Mouse (Mus musculus) right cerebral cortex, postnatal 10 days (tissue): ENCODE measurements around the gene Pik3r6.

ENCODE experiments used
- DNase-seq, 2 experiments: peaks; one replicate each; pipeline ENCODE4 v3.0.0; 2021; ENCODE audit warnings: low spot score in 2 of 2

Gene Pik3r6

DNA sequence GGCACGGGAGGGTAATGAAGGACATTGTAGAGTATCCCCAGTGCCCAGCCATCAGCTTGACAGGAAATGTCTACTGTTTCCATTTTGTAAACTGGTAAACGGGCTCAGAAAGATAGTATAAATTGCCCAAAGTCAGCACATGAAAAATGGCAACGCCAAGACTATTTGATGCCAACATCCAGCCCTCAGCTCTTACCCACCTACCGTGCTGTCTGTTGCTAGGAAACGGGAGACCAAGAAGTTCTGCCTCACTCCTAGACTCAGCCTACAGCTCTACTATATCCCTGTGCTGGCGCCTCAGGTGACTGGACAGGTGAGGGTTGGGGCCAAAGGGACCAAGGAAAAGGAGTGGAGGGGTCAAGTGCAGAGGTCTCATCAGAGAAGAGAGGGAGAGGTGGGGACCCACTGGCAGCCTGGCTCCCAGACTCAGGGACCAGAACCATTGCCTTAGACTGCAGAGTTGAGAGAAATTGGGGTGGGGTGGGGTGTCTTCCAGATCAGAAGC is 31.2 kb downstream of the Pik3r6 start:
- no peak for DNase-seq

GRCm38 (mm10) chr11:68536026-68536425 is 33.2 kb downstream of the Pik3r6 start:
- no peak for DNase-seq

DNA sequence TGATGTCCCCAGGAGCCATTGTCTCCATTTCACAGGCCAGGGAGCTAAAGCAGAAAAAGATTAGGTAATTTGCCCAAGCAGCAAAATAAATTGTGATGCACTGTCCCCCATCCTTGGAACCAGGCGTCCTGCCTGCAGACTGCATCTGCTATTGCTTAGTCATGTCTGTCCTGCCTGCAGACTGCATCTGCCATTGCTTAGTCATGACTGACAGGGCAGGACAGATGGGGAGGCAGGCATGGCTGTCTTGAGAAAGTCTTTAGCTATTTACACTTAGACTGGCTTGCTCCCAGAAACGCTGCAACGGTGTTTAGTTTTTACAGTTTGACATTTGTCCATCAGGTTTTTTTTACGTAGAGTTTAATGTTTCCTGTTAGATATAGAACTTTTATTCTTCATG is 33.6 kb downstream of the Pik3r6 start:
- peak in 1 of 2 experiments; percentile 63 for DNase-seq

DNA sequence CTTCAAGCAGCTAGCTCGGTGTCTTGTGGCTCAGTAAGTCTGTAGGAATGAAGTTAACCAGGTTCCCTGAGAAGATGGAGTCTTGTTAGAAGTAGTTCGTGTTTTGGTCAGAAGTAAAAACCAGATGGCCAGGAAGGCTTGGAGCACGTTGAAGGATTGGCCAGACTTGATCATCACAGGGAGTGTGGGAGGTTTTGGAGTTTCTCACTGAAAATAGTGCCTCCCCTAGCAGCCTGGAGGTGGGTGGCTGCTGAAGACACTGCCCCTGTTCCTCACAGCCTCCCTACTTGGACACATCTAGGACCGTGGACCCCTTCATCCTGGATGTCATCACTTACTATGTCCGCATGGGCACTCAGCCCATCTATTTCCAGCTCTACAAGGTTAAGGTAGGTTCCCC is 36.8 kb downstream of the Pik3r6 start:
- DNase-seq: no peak

DNA sequence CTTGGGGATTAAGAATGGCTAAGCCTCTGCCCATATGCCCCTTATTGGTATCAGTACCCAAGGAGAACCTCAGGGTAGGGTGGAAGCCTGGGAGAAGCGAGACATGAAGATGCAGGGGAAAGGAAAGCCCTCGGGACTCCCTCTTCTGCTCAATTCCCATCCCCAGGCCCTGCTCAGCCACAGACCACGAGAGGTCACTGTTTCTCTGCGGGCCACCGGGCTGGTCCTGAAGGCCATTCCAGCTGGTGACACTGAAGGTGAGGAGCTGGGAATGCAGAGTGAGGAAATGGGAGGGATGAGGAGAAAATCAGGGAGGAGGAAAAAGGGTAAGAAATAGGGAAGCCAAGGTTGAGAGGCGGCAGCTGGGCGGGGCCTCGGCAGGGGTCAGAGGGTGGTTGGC is 41.7 kb downstream of the Pik3r6 start:
- DNase-seq: no peak

DNA sequence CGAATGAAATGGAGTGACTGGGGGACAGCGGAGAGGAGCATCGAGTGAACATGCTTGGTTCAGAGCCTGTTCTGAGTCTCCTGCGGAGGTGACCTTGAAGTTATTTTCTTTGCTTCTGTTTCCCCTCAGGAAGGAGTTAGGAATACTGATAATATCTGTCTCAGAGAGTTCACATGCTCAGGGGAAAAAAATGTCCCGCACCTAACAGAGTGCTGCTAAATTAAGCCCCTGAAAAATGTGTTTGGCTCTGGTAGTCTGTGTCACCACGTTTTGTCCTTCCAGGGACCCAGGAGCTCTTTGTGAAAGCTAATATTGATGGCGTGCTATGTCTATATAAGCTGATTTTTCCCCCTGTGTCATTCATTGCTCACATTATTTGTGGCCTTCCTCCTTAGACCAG is 42.4 kb downstream of the Pik3r6 start:
- DNase-seq: no peak

DNA sequence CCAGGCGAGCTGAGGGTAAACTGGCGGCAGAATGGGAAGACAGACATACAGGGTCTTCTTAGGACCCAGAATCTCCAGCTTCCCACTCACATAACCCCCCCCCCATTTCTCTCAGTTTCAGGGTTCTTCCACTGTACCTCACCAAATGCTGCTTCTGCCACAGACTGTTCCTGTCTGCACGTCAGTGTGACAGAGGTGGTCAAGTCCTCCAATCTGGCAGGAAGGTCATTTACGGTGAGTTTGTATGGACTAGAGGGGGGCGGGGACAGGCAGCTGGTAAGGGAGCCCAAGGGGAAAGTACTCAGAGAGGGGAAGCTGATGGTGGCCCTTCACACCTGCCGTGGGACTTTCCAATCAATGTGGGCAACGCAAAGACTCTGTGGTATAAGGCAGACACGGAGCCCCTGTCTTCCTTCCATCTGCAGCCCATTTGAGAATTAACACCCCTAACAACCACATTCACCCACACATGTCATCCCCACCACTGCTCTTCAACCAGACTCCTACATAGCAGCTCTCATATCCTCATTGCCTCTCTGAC is 42.9 kb downstream of the Pik3r6 start:
- DNase-seq: no peak

GRCm38 (mm10) chr11:68547484-68547883 is 44.7 kb downstream of the Pik3r6 start:
- no peak for DNase-seq

GRCm38 (mm10) chr11:68549597-68549996 is 46.8 kb downstream of the Pik3r6 start:
- no peak for DNase-seq

- no peak for DNase-seq
Observed at GRCm38 (mm10) chr11:68550358-68550757, 47.5 kb downstream of the Pik3r6 start.

DNA sequence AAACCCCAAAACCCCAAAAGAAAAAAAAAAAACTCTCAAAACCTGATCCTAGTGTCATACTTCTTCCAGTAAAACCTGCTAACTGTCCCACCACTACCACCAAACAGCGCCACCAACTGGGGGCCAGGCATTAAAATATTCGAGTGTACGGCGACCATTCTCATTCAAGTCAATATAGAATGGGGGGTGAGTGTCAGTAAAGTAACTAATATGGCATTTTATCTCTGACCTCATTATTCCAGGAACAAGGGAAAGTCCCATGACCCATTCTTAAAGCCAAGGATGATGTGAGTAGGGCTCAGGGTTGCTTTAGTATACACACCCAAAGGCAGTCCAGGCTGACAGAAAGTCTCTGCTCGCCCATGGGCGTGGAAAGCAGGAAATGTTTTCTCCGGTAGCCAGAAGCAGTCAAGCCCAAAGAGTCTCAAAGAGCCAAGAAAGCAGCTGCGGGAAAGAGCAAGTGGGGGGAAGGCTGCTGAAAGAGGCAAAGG is 51.2 kb downstream of the Pik3r6 start:
- DNase-seq: no peak

DNA sequence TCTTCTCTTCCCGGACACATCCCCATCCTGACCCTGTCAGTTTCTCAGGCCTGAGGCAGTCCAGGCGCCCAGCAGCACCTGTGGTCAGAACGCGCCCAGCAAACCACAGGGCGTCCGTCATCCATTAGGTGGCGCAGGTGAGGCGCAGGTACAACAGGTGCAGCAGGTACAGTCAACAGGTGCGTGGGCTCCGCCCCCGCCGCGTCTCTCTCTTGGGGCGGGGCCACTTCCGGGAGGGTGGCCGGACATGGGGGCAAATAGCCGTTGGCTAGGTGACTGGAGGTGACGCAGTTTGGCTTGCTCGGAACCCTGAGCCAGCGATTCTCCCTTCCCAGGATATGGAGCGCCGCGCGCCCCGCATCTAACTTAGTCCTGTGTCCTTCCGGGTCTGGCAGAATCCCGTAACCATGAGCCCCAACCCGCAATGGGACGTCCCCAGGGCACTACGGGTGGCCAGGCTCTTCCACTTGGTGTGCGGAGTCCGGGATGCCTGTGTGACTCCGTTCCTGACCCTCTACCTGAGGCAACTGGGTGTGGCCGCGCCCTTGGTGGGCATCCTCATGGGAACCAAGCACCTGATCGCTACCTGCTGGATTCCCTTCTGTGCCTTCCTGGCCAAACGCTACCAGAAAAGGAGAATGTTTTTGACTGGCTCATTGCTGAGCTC is 53.2 kb downstream of the Pik3r6 start, which contains the start of gene Mfsd6l:
Gene Mfsd6l, plus strand, starts transcription at position 269 of the 667 bp plus-strand sequence.
- DNase-seq: no peak

DNA sequence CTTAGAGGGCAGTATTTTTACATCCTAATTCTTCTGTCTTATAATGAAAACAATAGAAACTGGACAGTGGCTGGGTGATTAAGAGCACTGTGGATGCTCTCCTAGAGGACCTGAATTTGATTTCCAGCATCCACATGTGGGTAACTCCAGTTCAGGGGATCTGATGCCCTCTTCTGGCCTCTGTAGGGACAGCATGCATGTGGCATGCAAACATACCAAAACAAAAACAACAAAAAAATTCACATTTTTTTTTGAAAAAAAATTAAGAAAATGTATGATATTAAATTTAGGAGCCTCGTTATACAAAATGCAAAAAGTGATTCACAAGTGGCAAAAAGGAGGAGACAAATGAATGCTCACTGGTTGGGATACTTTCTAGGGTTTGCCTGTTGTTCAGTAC is 56.7 kb downstream of the Pik3r6 start:
- no peak for DNase-seq

GRCm38 (mm10) chr11:68561957-68562950 is 59.4 kb downstream of the Pik3r6 start:
- no peak for DNase-seq

DNA sequence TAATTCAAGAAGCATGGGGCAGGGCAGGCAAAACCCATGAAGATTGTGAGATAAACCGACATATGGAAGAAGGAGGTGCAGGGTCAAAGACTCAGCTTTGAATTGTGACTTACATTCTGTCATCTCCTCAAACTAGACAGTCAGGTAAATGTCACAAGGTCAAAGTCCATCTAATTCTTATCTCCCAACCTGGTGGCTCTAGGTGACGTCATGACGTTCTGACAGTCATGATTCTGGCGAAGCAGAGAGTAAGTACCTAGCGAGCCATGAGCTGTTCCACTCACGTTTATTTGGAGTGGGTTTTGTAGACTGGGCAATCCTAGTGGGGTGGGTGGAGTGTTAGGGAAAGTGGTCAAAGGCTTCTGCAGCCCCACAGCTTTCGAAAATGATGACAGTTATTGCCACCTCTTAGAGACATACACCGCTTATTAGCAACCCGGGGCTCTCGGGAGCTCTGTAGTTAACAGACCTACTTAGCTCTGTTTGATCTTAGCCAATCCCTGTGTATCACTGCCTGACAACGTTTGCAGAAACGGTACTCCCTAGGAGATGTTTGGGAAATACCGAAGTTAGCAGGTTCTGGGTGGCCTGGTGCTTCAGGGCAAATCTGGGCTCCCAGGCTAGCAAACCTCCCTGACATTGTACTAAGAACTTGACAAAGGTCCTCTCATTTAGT is 61.7 kb downstream of the Pik3r6 start:
- DNase-seq: no peak

DNA sequence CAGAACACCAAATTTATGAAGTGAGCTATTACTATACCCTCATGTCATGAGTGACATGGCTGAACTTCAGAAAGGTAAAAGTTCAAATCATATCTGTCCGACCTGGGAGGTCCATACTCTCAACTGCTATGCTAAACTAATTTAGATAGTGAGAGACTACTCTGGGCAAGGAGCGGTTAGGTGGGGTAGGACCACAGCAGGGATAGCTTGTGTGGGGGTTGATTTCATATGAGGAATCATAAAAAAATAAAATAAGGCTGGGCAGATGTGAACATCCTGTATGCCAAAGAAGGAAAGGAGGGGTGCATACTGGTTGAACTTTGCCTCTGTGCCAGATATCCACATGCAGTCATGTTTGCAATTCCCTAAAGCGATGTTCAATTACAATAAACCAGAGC is 62.2 kb downstream of the Pik3r6 start:
- DNase-seq: no peak

GRCm38 (mm10) chr11:68566447-68567059 is 63.7 kb downstream of the Pik3r6 start:
- peak; percentile 91 to 92 for DNase-seq

- DNase-seq: no peak
Observed at GRCm38 (mm10) chr11:68570861-68571260, 68.0 kb downstream of the Pik3r6 start.

DNA sequence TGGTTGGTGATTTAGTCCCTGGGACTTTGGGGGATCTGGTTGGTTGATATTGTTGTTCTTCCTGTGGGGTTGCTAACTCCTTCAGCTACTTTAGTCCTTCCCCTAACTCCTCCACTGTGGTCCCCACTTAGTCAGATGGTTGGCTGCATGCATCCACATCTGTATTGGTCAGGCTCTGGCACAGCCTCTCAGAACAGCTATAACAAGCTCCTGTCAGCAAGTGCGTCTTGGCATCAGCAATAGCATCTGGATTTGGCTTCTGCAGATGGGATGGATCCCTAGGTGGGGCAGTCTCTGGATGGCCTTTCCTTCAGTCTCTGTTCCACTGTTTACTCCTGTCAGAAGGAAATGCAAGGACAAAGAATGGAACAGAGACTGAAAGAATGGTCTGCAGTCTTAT is 74.3 kb downstream of the Pik3r6 start:
- DNase-seq: no peak

DNA sequence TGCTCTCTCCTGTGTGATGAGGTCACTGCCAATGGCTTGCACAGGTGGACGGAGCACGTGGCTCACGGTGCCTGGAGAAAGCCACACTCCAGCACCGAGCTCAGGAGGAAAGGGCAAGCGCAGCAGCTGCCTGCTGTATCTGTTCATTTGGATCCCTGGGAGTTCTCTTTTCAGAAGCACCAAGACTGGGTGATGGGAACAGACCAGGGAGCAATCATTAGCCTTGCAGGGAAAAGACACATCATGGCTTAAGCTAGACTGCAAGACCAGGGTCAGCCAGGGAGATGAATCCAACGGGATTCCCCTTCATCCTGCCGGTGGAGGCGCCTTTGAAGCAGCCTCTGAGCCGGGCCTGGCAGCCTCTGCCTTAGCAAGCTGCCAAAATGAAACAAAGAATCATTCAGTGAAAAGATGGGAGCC is 76.7 kb downstream of the Pik3r6 start:
- peak; percentile 82 to 87 for DNase-seq

DNA sequence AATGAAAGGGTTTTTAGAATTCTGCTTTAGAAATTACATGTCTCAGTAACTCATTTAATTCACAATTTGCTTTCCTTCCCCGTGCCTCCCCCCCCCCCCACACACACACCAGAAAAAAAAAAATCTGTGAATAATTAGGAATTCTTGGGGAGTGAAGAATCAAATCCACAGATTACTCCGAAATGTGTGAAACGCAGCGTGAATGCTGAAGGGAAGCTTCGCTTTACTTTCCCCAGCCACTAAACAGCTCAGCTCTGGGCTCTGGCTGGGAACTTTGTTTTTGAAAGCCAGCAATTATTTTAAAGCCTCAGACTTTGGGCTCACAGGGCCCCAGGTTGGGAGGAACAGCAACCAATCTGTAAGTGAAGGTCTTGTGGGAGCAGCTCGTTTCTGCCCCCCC is 77.7 kb downstream of the Pik3r6 start:
- DNase-seq: no peak
